Comparison of ENCODE assay signal across 8 mouse cellular contexts in the genomic region with DNA sequence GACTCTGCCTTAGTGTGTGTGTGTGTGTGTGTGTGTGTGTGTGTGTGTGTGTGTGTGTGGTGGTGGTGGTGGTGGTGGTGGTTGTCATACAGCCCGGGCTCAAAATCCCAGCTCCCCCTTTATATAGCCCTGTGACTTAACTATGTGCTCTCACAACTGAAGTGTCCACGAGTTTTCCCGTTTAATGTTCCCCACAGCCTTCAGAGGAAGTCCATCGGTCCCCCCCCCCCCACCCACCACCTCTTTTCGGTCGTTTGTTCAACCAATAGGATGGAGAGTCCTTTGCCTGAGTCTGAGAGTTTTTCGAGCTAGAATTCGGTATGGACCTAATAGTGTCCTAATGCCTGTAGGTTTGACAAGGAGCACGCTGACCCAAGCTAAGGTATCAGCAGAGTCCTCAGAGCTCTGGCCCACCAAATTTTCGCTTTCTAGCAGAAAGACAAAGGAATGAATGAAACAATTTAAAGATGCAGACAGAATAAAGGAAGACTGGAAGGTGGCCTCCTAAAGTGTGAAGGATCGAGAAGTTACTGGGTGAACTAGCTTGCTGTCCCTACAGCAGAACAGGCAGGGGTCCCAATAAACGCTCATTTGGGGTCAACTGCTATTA. TPM values are rescaled to one million over a fixed set of nuclear protein-coding genes. Genes with fewer than 3 reads are reported as not detected.
DNase-seq lines count a peak whose midpoint lies in the region; ATAC-seq and TF ChIP-seq lines count a peak whose summit lies in the region.

No protein-coding gene starts in this region.

- no peak for TF ChIP-seq CTCF in embryonic fibroblast, embryonic 13.5 days (IDR thresholded peaks at IDR 0.05; ENCODE audit: borderline replicate concordance, insufficient read depth, low read length)

- no peak for DNase-seq in liver, embryonic 11.5 days (ENCODE audit: low spot score)
- no peak for DNase-seq in liver
- no peak for DNase-seq in limb, embryonic 11.5 days (ENCODE audit: low spot score)
- DNase-seq in urinary bladder, postnatal 10 days (ENCODE audit: low spot score), result no peak
- DNase-seq in right cerebral cortex, postnatal 36 days (ENCODE audit: low spot score in 2 of 2), result no peak
- no peak for DNase-seq in spleen, adult 18-20 months

- peak overlapping the region; percentile 85 for H3K4me3 ChIP-seq in liver, embryonic 11.5 days (ENCODE audit: low read depth, low read length)
- H3K4me3 ChIP-seq in embryonic fibroblast, embryonic 13.5 days (ENCODE audit: insufficient read depth, low read length), result peak overlapping the region; percentile 41
- peak overlapping the region; percentile 54 for H3K4me3 ChIP-seq in limb, embryonic 11.5 days (ENCODE audit: low read depth, low read length)
- peak overlapping the region; percentile 59 for H3K4me3 ChIP-seq in neural tube, embryonic 15.5 days (replicated peaks)

- no peak for TF ChIP-seq POLR2A in embryonic fibroblast, embryonic 13.5 days (IDR thresholded peaks at IDR 0.05; ENCODE audit: low read depth, low read length)

- H3K4me1 ChIP-seq in liver, embryonic 11.5 days (replicated peaks; ENCODE audit: control insufficient read depth, insufficient read depth, low read length), result peaks cover 60% of the 10 kb centered on the region
- H3K4me1 ChIP-seq in embryonic fibroblast, embryonic 13.5 days (ENCODE audit: control insufficient read depth, insufficient read depth, low read length), result peaks cover 12% of the 10 kb centered on the region; the same call in 1 of the 2 replicates
- H3K4me1 ChIP-seq in limb, embryonic 11.5 days (ENCODE audit: control insufficient read depth, insufficient read depth, low read length), result peaks cover 36% of the 10 kb centered on the region
- H3K4me1 ChIP-seq in neural tube, embryonic 15.5 days, result peaks cover 59% of the 10 kb centered on the region

- no peaks in the 10 kb centered on the region for H3K27me3 ChIP-seq in liver, embryonic 11.5 days (replicated peaks; ENCODE audit: control insufficient read depth, insufficient read depth, low read length)
- H3K27me3 ChIP-seq in limb, embryonic 11.5 days (ENCODE audit: control insufficient read depth, insufficient read depth, low read length), result no peaks in the 10 kb centered on the region; the same call in 1 of the 2 replicates
- peaks cover 6% of the 10 kb centered on the region for H3K27me3 ChIP-seq in neural tube, embryonic 15.5 days (replicated peaks)

- WGBS in liver, embryonic 11.5 days, result 29% methylated on average over 12 of the region's 12 CpGs
- WGBS in limb, embryonic 11.5 days, result 37% methylated on average over 12 of the region's 12 CpGs
- WGBS in neural tube, embryonic 15.5 days, result 37% methylated on average over 12 of the region's 12 CpGs

- H3K27ac ChIP-seq in liver, embryonic 11.5 days (ENCODE audit: low read depth, low read length), result peak overlapping the region; percentile 89
- H3K27ac ChIP-seq in embryonic fibroblast, embryonic 13.5 days (ENCODE audit: insufficient read depth, low read length), result peak overlapping the region; percentile 61; the same call in 1 of the 2 replicates
- H3K27ac ChIP-seq in limb, embryonic 11.5 days (replicated peaks; ENCODE audit: low read depth, low read length), result no peak overlapping the region
- H3K27ac ChIP-seq in neural tube, embryonic 15.5 days (replicated peaks), result peak overlapping the region; percentile 93

- no peaks in the 10 kb centered on the region for H3K9me3 ChIP-seq in liver, embryonic 11.5 days (ENCODE audit: control insufficient read depth, low read length)
- no peaks in the 10 kb centered on the region for H3K9me3 ChIP-seq in limb, embryonic 11.5 days (ENCODE audit: control insufficient read depth, low read length)
- H3K9me3 ChIP-seq in neural tube, embryonic 15.5 days (replicated peaks), result no peaks in the 10 kb centered on the region

- H3K9ac ChIP-seq in liver, embryonic 11.5 days (ENCODE audit: low read depth, low read length), result peak overlapping the region; percentile 90
- no peak overlapping the region for H3K9ac ChIP-seq in limb, embryonic 11.5 days (ENCODE audit: low read length)
- peak overlapping the region; percentile 74 for H3K9ac ChIP-seq in neural tube, embryonic 15.5 days (replicated peaks)

- H3K36me3 ChIP-seq in liver, embryonic 11.5 days (ENCODE audit: control insufficient read depth, insufficient read depth, low read length), result peaks cover 17% of the 10 kb centered on the region
- H3K36me3 ChIP-seq in limb, embryonic 11.5 days (ENCODE audit: control insufficient read depth, insufficient read depth, low read length), result peaks cover 9% of the 10 kb centered on the region; the same call in 1 of the 2 replicates
- peaks cover 14% of the 10 kb centered on the region for H3K36me3 ChIP-seq in neural tube, embryonic 15.5 days

- no peak for ATAC-seq in liver, embryonic 11.5 days (replicated peaks; ENCODE audit: low FRiP score)
- ATAC-seq in limb, embryonic 11.5 days (ENCODE audit: insufficient number of reproducible peaks, low FRiP score, low TSS enrichment, low read depth), result no peak
- ATAC-seq in neural tube, embryonic 15.5 days (ENCODE audit: low FRiP score), result no peak

- H3K4me2 ChIP-seq in liver, embryonic 11.5 days, result peak overlapping the region; percentile 98
- H3K4me2 ChIP-seq in limb, embryonic 11.5 days (ENCODE audit: low read depth, severe bottlenecking), result peak overlapping the region; percentile 94
- H3K4me2 ChIP-seq in neural tube, embryonic 15.5 days, result peak overlapping the region; percentile 82

RNA-seq across cellular contexts. Expression of a gene that starts 1.1 kb away (rescaled TPM):
- 189 and 221 TPM in 2 replicates for polyA plus RNA-seq in liver, embryonic 11.5 days (2014; fragmentation: Nextera tagmentation; extraction: Ambion mirVana)
- polyA plus RNA-seq in embryonic fibroblast, embryonic 13.5 days (2011; ENCODE audit: insufficient read length, low read depth, missing spikeins), result 161 and 202 TPM in 2 replicates
- 282 and 293 TPM in 2 replicates for polyA plus RNA-seq in limb, embryonic 11.5 days (2014; fragmentation: Nextera tagmentation; extraction: Ambion mirVana)
- polyA plus RNA-seq in neural tube, embryonic 15.5 days (2015; fragmentation: Nextera tagmentation; extraction: Ambion mirVana), result 141 and 159 TPM in 2 replicates

RNA-seq across cellular contexts. Expression of a gene that starts 2.6 kb away (rescaled TPM):
- polyA plus RNA-seq in liver, embryonic 11.5 days (2014; fragmentation: Nextera tagmentation; extraction: Ambion mirVana), result 20.6 and 23.4 TPM in 2 replicates
- polyA plus RNA-seq in embryonic fibroblast, embryonic 13.5 days (2011; ENCODE audit: insufficient read length, low read depth, missing spikeins), result 56.2 and 69.3 TPM in 2 replicates
- 24.4 and 27.7 TPM in 2 replicates for polyA plus RNA-seq in limb, embryonic 11.5 days (2014; fragmentation: Nextera tagmentation; extraction: Ambion mirVana)
- polyA plus RNA-seq in neural tube, embryonic 15.5 days (2015; fragmentation: Nextera tagmentation; extraction: Ambion mirVana), result 14.1 and 23.4 TPM in 2 replicates

RNA-seq across cellular contexts. Expression of a gene that starts 6.6 kb away (rescaled TPM):
- polyA plus RNA-seq in liver, embryonic 11.5 days (2014; fragmentation: Nextera tagmentation; extraction: Ambion mirVana), result 111 and 124 TPM in 2 replicates
- polyA plus RNA-seq in embryonic fibroblast, embryonic 13.5 days (2011; ENCODE audit: insufficient read length, low read depth, missing spikeins), result 35.9 and 37.0 TPM in 2 replicates
- 70.9 and 72.7 TPM in 2 replicates for polyA plus RNA-seq in limb, embryonic 11.5 days (2014; fragmentation: Nextera tagmentation; extraction: Ambion mirVana)
- 174 and 190 TPM in 2 replicates for polyA plus RNA-seq in neural tube, embryonic 15.5 days (2015; fragmentation: Nextera tagmentation; extraction: Ambion mirVana)

RNA-seq across cellular contexts. Expression of a gene that starts 13.8 kb away (rescaled TPM):
- 24.3 and 28.8 TPM in 2 replicates for polyA plus RNA-seq in liver, embryonic 11.5 days (2014; fragmentation: Nextera tagmentation; extraction: Ambion mirVana)
- 24.5 and 29.6 TPM in 2 replicates for polyA plus RNA-seq in embryonic fibroblast, embryonic 13.5 days (2011; ENCODE audit: insufficient read length, low read depth, missing spikeins)
- 37.1 and 38.7 TPM in 2 replicates for polyA plus RNA-seq in limb, embryonic 11.5 days (2014; fragmentation: Nextera tagmentation; extraction: Ambion mirVana)
- polyA plus RNA-seq in neural tube, embryonic 15.5 days (2015; fragmentation: Nextera tagmentation; extraction: Ambion mirVana), result 68.6 and 83.1 TPM in 2 replicates

RNA-seq across cellular contexts. Expression of a gene that starts 18.7 kb away (rescaled TPM):
- polyA plus RNA-seq in liver, embryonic 11.5 days (2014; fragmentation: Nextera tagmentation; extraction: Ambion mirVana), result 14.0 and 14.7 TPM in 2 replicates
- polyA plus RNA-seq in embryonic fibroblast, embryonic 13.5 days (2011; ENCODE audit: insufficient read length, low read depth, missing spikeins), result 15.0 and 22.2 TPM in 2 replicates
- polyA plus RNA-seq in limb, embryonic 11.5 days (2014; fragmentation: Nextera tagmentation; extraction: Ambion mirVana), result 15.0 and 20.7 TPM in 2 replicates
- 24.8 and 28.1 TPM in 2 replicates for polyA plus RNA-seq in neural tube, embryonic 15.5 days (2015; fragmentation: Nextera tagmentation; extraction: Ambion mirVana)
